Mouse (Mus musculus): ENCODE data around the gene Dnaaf1. TPM values are rescaled to one million over a fixed set of nuclear protein-coding genes. Genes with fewer than 3 reads are reported as not detected.

Dnaaf1 gene
- total RNA-seq, 2 experiments from 2014 or later = not detected

DNA sequence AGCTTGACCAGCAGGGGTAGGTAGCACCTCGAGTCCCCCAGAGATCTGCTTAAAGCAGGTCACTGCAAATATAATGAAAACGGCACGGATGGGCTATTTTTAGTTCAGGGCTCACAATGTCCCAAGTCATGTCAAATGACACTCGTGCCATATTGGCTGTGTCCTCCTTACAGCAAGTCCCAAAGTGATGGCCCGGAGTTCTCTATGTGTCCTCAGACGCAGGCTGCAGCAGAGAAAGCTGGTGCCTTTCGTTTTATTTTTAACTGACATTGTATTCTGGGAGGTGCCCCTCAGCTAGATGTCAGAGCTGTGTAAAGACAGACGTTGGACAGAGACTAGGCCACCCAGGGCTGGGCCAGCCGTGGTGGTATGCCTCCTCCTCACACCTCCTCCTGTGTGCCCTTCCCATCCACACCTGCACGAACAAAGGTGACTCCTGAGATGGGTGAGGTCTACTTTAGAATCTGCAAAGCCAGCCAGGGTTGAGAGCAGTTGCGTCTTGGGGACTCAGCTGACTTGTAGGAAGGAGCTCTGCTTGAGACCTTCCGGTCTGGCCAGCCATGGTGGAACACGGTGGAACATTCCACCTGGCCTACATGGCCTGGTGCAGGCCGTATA lies 45.9 kb downstream of the Dnaaf1 start:
- no peak for ATAC-seq (ENCODE audit: poor library complexity, severe bottlenecking)

DNA sequence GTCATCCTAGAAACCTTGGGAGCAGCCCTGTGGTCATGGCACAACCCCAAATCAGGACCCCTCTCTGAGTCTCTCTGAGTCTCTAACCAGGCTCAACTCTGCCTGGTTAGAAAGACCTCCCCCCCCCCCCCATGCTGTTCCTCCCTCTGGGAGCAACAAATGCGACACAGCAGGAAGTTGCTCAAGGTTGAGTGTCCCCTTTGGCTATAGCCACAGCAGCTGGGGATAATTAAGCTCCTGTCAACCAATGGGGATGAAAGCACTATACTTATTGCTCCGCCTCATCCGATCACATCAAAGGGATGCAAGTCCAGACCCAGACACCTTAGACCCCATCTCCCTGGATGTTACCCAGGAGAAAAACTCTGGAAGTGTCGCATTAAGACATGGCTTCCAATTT lies 47.5 kb downstream of the Dnaaf1 start:
- ATAC-seq (ENCODE audit: poor library complexity, severe bottlenecking) = no peak

DNA sequence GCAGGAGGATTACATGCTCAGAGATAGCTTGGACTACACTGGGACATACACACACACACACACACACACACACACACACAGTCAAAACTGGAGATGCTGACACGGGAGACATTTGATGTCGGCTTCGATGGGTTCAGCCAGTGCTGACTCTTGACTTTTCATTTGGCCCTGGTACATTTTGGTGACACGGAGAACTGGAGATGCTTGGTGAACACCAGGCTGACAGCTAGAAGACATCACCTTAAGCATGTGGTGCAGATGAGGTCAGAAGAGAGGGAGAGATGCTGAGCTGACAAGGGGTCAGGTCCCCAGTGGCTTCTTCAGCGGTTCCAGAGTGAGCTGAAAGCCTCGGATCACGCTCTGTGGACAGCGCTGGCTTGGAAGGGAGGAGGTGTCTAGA lies 48.0 kb downstream of the Dnaaf1 start:
- no peak for ATAC-seq (ENCODE audit: poor library complexity, severe bottlenecking)

DNA sequence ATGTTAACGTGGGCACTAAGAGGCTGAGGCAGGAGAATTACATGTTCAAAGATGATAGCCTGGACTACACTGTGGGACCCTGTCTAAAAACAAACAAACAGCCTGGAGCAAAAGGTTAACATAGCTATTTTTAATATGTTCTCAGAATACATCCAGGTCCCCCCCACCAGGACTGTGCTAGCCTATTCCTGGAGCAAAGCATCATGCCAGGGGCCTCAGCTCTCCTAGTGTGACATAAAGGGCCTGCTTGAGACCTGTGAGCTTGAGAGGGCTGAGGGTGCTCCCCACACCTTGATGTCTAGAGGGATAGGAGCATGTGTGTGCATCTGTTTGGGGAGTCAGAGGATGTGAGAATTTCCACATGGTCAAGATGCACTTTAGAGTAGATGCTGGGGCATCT lies 48.7 kb downstream of the Dnaaf1 start:
- ATAC-seq (ENCODE audit: poor library complexity, severe bottlenecking) = no peak

DNA sequence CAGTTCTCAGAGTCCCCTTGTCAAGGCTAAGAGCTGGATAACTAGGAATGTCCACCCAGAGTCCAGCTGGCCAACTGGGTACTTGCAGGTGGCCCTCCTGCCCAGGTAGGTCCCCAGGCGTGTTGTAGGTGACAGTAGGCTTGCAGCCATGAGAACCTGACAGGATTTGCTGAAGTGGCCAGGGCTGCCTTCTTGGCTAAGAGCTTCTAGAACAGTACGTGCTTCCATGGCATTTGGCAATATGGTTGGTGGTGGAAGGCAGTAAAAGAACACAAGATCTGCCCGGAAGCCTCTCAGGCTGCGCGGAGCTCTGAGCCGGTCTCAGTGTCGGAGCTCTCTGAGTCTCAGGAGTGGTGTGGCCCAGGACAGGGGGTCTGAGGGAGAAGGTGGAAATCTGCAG lies 49.9 kb downstream of the Dnaaf1 start:
- ATAC-seq (ENCODE audit: poor library complexity, severe bottlenecking) = no peak

DNA sequence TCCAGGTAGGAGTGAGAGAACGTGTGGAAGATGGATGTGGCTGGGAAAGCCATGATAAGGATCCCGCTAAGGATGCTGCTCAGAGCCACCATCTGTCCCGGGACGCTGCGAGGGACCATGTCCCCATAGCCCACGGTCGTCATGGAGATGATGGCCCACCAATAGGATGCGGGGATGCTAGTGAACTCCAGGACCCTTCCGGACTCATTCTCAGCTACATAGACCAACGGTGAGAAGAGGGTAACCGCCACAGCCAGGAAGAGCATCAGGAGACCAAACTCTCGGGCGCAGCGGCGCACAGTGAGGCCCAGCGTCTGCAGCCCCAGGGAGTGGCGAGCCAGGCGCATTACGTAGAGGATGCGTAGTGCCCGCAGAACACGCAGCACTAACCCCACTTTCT lies 50.8 kb downstream of the Dnaaf1 start:
- no peak for ATAC-seq (ENCODE audit: poor library complexity, severe bottlenecking)

DNA sequence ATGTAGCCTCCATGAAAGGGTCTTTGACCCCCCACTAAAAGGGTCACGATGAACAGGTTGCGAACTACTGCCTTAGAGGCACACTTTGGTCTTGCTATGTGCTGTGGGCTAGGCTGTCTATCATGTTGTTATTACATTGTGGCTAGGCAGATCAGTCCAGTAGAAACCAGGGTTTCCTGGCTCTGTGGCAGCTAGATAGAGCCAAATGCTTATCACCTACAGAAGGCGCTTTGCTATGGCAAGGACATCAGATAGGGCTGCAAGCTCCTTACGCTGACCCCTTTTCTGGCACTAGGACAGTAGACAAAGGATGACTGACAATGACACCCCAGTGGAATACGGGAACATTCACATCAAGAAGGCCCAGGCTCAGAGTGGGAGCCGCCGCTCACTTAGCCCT lies 52.2 kb downstream of the Dnaaf1 start:
- ATAC-seq (ENCODE audit: poor library complexity, severe bottlenecking) = no peak

DNA sequence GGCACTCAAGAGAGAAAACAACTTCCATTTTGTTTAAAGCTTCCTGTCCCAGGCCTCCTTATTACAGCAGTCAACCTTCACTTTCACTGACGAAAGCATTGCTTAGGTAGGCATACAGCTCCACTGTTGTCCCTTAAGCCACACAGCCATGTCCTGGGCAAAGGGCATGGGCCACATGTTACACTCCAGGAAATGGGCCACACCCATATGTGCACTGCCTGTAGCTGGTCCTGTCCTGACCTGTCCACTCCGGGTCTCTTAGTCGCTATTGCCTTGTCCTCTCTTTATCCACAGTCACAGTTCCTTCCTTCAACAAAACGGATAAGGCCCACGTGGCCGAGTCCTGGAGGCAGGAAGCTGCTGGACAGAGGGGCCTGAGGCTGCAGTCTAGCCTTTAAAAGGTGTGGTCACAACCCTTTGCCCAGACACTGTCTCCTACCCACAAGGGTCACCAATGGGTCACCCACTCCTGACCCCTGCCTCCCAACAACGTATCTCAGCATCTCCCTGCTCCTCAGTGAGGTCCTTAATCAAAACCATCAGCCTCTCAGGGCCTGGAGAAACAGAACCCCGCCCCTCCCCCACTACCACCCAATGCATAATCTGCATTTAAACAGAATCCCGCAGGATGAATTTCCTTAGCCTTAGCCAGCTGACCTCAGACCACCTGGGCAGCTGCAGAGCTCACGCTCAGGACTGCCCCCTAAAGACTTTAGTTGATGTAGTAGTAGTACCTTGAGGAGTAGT lies 52.8 kb downstream of the Dnaaf1 start:
- no peak for ATAC-seq (ENCODE audit: poor library complexity, severe bottlenecking)

DNA sequence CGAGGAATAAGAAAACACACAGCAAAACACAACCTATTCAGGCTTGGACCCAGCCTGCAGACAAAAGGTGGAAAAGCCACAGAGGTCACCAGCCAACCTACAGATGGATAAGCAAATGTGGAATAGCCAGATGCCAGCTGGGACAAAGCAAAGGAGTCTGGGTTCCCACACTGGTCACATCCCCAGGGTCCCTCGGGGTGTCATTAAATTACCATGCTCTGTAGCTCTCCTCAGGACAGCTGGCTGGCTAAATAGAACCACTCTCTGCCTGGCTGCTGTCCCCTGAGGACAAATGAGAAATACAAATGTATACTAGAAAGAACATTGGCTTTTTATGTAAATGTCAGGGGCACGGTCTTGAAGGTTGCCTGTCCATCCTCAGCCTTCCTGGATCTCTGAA lies 55.8 kb downstream of the Dnaaf1 start:
- ATAC-seq (ENCODE audit: poor library complexity, severe bottlenecking) = no peak

DNA sequence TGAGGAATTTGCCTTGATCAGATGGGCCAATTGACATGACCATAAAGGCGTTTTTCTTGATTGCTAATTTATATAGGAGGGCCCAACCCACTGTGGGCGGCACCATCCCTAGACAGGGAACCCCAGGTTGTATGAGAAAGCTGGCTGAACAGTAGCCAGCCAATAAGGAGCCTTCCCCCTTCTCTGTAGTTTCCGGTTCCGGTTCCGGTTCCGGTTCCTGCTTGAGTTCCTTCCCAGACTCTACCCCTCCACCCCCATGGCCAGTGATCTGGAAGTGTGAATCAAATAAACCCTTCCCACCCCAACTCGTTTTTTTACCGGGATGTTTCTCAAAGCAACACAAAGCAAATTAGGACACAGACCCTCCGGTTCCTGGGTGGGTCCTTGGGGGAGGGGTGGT lies 57.2 kb downstream of the Dnaaf1 start:
- ATAC-seq (ENCODE audit: poor library complexity, severe bottlenecking) = no peak

DNA sequence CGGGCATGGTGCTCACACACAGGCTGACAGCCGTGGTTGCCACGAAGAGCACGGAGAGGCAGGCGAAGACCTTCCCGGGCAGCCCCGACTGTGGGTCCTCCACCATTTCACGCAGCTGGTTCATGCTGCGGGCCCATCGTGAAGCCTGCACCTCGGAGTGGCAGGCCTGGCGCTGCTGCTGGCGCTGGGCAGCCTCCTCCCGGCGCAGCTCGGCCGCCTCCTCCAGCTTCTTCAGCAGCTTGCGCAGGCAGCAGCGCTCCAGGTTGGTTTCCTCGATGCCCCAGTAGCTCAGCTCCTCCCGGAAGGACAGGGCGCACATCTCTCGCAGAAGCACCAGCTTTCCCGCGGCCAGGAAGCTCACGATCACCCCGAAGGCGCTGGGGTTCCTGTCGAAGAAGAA lies 57.9 kb downstream of the Dnaaf1 start:
- no peak for ATAC-seq (ENCODE audit: poor library complexity, severe bottlenecking)

DNA sequence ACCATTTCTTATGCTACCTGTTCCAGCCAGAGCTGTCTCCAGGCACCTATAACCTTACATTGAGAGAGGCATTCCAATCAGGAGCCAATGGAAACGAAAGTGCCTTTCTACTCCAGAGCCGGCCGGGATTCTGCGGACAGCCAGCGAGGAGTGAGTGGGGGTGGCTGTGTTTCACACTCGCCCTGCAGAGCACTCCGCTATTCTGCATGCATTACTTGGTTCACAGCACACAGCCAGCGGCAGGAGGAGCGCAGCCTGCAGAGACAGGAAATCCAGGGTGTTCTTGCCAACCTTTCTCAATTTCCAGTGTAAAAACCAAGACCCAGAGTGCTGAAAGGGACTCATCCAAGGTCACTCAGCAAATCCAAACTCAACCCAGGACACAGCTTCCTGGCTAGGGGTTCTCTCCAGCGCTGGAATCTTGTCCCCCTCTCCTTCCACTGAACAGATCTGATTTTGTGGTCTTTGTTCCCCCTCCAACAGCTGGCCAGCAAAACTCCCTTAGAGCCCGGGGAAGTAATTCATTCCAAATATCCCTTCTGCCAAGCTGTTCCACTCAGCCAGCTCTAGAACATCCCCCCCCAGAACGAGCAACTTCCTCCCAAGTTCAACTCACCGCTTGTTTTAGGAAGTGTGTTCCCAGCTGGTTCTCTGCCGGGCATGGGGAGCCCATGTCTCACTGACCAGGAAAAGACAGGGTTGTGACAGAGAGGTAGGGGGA lies 59.7 kb downstream of the Dnaaf1 start:
- no peak for ATAC-seq (ENCODE audit: poor library complexity, severe bottlenecking)

DNA sequence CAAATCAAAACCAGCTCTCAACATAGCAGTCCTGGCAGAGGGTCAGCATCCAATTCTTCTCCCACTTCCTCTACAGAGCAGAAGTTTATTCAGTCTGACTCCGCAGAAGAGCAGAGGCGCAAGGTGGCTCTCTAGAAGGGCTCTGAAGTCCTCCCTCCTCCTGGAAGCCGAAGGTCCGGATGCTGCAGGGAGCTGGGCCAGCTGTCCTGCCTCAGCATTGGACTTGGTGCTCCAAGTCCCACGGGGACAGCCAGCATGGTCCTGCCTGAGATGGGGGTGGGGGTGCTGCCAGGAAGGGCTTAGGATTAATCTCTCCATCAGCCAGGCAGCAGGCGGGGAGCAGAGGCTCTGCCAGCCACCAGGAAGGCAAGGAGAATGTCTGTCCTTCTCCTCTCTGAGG lies 60.3 kb downstream of the Dnaaf1 start, which contains the start of gene Kcng4:
TSS of gene Kcng4 (minus strand) at position 303 of the 400 bp plus-strand sequence.
- ATAC-seq (ENCODE audit: poor library complexity, severe bottlenecking) = no peak

DNA sequence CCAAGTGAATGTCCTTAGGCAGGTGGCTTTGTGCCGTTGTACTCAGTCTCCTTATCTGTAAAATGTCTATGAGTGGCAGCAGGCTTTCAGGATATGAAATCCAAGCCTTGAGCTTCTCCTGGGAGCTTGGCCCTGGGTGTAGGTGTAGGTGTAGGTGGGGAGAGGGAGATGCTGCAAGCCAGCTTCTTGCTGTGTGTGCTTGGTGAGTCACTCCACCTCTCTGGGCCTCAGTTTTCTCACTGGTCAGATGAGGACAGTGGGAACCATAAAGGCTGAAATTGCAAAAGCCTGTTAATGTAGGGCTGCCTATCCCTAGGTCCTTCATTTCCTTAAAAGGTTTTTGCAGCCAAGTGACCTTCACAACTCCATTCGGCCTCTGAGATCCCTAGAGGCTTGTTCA lies 60.9 kb downstream of the Dnaaf1 start:
- no peak for ATAC-seq (ENCODE audit: poor library complexity, severe bottlenecking)

DNA sequence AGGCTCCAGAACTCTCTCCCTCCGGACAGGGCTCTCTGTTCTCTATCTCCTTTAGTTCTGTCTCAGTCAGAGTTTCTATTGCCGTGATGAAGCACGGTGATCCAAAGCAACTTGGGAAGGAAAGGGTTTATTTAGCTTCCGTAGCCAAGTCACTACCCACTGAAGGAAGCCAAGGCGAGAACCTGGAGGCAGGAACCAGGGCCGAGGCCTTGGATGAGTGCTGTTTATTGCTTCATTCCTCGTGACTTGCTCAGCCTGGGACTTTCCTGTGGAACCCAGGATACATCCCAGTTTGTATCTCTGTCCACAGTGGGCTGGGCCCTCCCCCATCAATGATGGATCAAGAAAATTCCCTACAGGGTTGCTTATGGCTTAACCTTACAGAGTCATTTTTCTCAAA lies 61.7 kb downstream of the Dnaaf1 start:
- ATAC-seq (ENCODE audit: poor library complexity, severe bottlenecking) = no peak

DNA sequence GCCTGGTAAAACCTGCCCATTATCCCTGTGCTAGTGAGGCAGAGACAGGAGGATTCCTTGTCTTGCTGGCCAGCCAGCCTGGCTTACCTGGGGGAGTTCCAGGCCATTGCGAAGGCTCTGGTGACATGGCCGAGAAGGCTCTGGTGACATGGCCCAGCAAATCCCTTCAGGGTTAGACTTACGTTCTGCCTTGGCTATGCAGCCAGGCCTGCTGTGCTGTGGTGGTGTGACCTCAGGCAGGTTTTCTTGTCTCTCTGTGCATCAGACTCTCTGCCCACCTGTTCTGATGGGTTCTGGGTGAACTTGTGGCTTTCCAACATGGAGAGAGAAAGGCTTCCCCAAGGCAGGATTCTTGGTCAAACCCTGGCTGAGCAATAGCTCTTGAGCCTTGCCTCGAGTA lies 62.3 kb downstream of the Dnaaf1 start:
- no peak for ATAC-seq (ENCODE audit: poor library complexity, severe bottlenecking)

DNA sequence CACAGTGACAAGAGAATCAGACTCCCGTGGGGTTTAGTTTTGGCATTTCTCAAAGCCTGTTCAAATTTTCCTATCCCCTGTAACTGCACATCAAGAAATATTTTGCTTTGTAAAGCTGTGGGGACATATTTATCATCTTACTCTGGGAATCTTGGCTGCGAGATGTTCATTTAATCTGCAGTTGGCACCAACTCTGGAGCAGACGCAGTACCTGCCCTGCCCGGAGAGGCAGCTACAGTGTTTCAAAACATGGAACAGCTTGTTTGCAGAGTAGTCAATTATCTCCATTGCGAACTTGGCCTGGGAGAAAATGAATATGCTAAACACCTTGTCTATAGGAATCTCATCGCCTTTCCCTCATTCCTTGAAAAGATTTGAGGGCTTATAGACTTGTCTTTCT lies 63.2 kb downstream of the Dnaaf1 start:
- ATAC-seq (ENCODE audit: poor library complexity, severe bottlenecking) = no peak

DNA sequence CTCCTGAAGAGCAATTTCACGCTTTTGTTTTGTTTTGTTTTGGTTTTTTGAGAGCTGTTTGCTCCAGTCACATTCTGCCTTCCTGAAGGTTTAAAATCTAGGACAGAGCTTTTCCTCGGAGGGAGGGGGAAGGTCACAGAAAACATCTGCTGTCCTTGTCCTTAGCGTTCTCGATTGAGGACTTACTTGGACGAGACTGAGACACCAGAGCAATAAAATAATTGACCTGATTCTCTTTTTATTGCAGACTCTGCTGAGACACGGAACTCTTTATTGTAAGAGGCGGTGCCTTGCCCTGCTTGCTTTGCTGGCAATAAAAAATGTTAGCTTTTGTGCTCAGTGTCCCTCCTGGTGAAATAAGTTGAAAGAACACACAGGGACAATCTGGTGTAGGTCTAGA lies 64.8 kb downstream of the Dnaaf1 start:
- no peak for ATAC-seq (ENCODE audit: poor library complexity, severe bottlenecking)

DNA sequence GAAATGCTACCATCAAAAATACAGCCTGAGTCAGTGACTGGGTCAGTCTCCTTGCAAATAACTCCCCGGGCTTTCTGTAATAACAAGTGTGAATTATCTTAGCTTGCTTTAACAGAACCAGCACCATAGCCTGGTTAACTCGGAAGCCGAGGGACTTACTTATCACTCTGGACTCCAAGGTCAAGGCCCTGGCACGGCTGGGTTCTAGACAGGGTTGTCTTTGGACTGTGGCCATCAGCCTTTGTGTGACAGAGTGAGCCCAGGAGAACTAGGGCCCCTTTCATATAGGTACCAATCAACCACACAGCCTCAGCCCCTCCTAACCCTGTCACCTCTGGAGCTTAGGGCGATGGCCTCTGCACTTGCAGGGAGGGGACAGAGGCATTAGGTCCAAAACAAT lies 66.0 kb downstream of the Dnaaf1 start:
- no peak for ATAC-seq (ENCODE audit: poor library complexity, severe bottlenecking)

DNA sequence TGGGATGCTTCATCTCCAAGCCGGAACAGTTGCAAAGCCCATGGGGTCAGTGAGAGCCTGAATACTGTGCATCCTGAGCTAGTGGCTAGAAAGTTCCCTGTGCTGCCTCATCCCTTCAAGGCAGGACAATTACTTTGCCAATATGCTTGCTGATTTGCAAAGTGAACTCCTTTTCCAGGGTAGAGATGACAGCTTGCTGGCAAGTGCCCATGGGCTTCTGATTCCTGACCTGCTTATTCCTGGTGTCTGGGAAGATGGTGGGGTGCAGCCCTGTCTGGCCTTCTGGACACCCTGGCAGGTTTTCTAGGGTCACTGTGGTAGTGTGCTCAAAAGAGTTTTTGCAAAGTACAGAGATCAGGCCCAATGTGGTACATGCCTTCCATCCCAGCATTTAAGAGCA lies 67.9 kb downstream of the Dnaaf1 start:
- ATAC-seq (ENCODE audit: poor library complexity, severe bottlenecking) = no peak

DNA sequence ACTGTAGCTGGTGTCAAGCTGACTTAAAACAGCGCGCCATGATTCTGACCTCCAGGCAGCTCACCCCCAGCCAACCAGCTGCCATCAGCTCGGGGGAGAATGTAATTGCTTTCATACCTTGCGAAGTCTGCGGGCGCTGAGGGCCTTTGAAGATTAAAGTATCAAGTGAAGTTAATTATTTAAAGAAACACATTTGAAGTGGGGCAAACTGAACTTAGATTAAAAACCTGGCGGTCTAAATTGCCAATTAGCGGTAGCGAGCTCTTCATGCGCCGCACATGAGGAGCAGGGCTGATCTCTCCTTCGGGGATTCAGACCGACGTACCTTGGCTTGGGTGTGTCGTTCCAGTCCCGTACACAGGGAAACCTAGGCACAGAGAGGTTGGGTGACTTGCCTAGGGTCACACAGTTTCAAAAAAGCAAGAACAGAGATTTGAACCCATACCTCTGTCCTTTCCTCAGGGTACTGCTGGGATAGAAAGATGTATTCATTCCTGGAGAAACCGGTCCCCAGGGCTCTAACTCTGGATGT lies 69.5 kb downstream of the Dnaaf1 start:
- no peak for ATAC-seq (ENCODE audit: poor library complexity, severe bottlenecking)
